Mouse (Mus musculus) MEL (cell line): ENCODE results near the gene Fto. TPM values are rescaled to one million over a fixed set of nuclear protein-coding genes. Genes with fewer than 3 reads are reported as not detected.

Experiments used
- DNase-seq: peaks from one replicate; pipeline ENCODE4 v3.0.0; 2011; ENCODE audit warnings: low read depth, low spot score
- H3K27ac ChIP-seq: 2 replicates; pipeline ENCODE4 v1.5.1; 2012; ENCODE audit warnings: low read depth, mild to moderate bottlenecking, control low read depth, low read length, moderate library complexity; ENCODE audit not compliant: control insufficient read depth
- H3K27me3 ChIP-seq, 2 experiments: fragments of 150-350 bp in 1 of 2; sonication (generic) in 1 of 2; 2 replicates each; pipeline ENCODE4 v1.6.1; 2012; ENCODE audit warnings: low read length in 2 of 2, mild to moderate bottlenecking in 2 of 2, improper control_type of control experiment in 1 of 2, moderate library complexity in 1 of 2; ENCODE audit not compliant: insufficient read depth in 2 of 2, control insufficient read depth in 1 of 2
- H3K36me3 ChIP-seq, 2 experiments: 2 replicates each; pipeline ENCODE4 v1.6.1; 2012 to 2014; ENCODE audit warnings: low read length in 2 of 2, improper control_type of control experiment in 1 of 2, inconsistent platforms in 1 of 2, mild to moderate bottlenecking in 1 of 2; ENCODE audit not compliant: insufficient read depth in 2 of 2, control insufficient read depth in 1 of 2
- H3K4me1 ChIP-seq, 2 experiments: fragments of 150-350 bp in 1 of 2; sonication (generic) in 1 of 2; 2 replicates each; pipeline ENCODE4 v1.6.1; 2012; ENCODE audit warnings: low read length in 2 of 2, improper control_type of control experiment in 1 of 2, mild to moderate bottlenecking in 1 of 2; ENCODE audit not compliant: insufficient read depth in 2 of 2, control insufficient read depth in 1 of 2
- H3K4me3 ChIP-seq, 2 experiments: fragments of 150-350 bp in 1 of 2; sonication (generic) in 1 of 2; 2 replicates each; pipeline ENCODE4 v1.5.1; 2012; ENCODE audit warnings: low read depth in 2 of 2, low read length in 2 of 2, mild to moderate bottlenecking in 2 of 2, moderate library complexity in 2 of 2, control low read depth in 1 of 2, improper control_type of control experiment in 1 of 2; ENCODE audit not compliant: control insufficient read depth in 1 of 2, insufficient read depth in 1 of 2
- H3K79me2 ChIP-seq: 2 replicates; pipeline ENCODE4 v1.6.1; 2012; ENCODE audit warnings: mild to moderate bottlenecking, low read length, moderate library complexity; ENCODE audit not compliant: control insufficient read depth, poor library complexity, insufficient read depth
- H3K9ac ChIP-seq: 2 replicates; pipeline ENCODE4 v1.6.1; 2012; ENCODE audit warnings: low read depth, mild to moderate bottlenecking, control low read depth, low read length, moderate library complexity; ENCODE audit not compliant: control insufficient read depth, poor library complexity, severe bottlenecking
- H3K9me3 ChIP-seq: fragments of 150-350 bp; sonication (generic); replicated peaks from 2 replicates; pipeline ENCODE4 v1.6.1; 2012; ENCODE audit warnings: mild to moderate bottlenecking, low read length, improper control_type of control experiment, moderate library complexity; ENCODE audit not compliant: insufficient read depth
- CHD1 ChIP-seq: IDR thresholded peaks from 2 replicates; pipeline ENCODE4 v1.6.1; 2012; ENCODE audit warnings: low read depth, mild to moderate bottlenecking, inconsistent platforms, low read length, improper control_type of control experiment
- CTCF ChIP-seq, 3 experiments: IDR thresholded peaks in 2 of 3; conservative IDR thresholded peaks in 1 of 3; 2 replicates each; pipeline ENCODE4 v1.5.1; 2011 to 2012; ENCODE audit warnings: low read length in 3 of 3, low read depth in 2 of 3, mild to moderate bottlenecking in 2 of 3, improper control_type of control experiment in 1 of 3, inconsistent platforms in 1 of 3, mixed read lengths in 1 of 3, moderate library complexity in 1 of 3; ENCODE audit not compliant: control insufficient read depth in 1 of 3, insufficient read depth in 1 of 3, poor library complexity in 1 of 3, severe bottlenecking in 1 of 3
- ELF1 ChIP-seq: IDR thresholded peaks from 2 replicates; pipeline ENCODE4 v1.6.1; 2014; ENCODE audit warnings: low read depth, mild to moderate bottlenecking, inconsistent platforms, low read length, improper control_type of control experiment, moderate library complexity
- EP300 ChIP-seq, 2 experiments: IDR thresholded peaks; 2 replicates each; pipeline ENCODE4 v1.6.1; 2011; ENCODE audit warnings: improper control_type of control experiment in 2 of 2, low read length in 2 of 2, low read depth in 1 of 2, mild to moderate bottlenecking in 1 of 2
- ETS1 ChIP-seq: IDR thresholded peaks from 2 replicates; pipeline ENCODE4 v1.6.1; 2012; ENCODE audit warnings: low read depth, mild to moderate bottlenecking, inconsistent platforms, low read length, improper control_type of control experiment, moderate library complexity
- GATA1 ChIP-seq: IDR thresholded peaks from 2 replicates; pipeline ENCODE4 v1.6.1; 2011; ENCODE audit warnings: low read depth, low read length, improper control_type of control experiment
- HCFC1 ChIP-seq: IDR thresholded peaks from 2 replicates; pipeline ENCODE4 v1.6.1; 2012; ENCODE audit warnings: low read depth, mild to moderate bottlenecking, inconsistent platforms, low read length, improper control_type of control experiment, moderate library complexity
- JUND ChIP-seq: IDR thresholded peaks from 2 replicates; pipeline ENCODE4 v1.6.1; 2011; ENCODE audit warnings: low read depth, mild to moderate bottlenecking, improper control_type of control experiment, low read length
- MAX ChIP-seq: IDR thresholded peaks from 2 replicates; pipeline ENCODE4 v1.6.1; 2011; ENCODE audit warnings: low read length, improper control_type of control experiment
- MAZ ChIP-seq: IDR thresholded peaks from 2 replicates; pipeline ENCODE4 v1.6.1; 2012; ENCODE audit warnings: low read depth, mild to moderate bottlenecking, inconsistent platforms, low read length, improper control_type of control experiment
- MEF2A ChIP-seq: IDR thresholded peaks from 2 replicates; pipeline ENCODE4 v1.6.1; 2014; ENCODE audit warnings: low read depth, mild to moderate bottlenecking, inconsistent platforms, low read length, improper control_type of control experiment; ENCODE audit not compliant: poor library complexity, insufficient replicate concordance, severe bottlenecking; ENCODE audit errors: extremely low read depth
- MYC ChIP-seq: IDR thresholded peaks from 2 replicates; pipeline ENCODE4 v1.6.1; 2011; ENCODE audit warnings: low read depth, mild to moderate bottlenecking, low read length, improper control_type of control experiment, moderate library complexity
- NELFE ChIP-seq: IDR thresholded peaks from 2 replicates; pipeline ENCODE4 v1.6.1; 2011; ENCODE audit warnings: low read depth, low read length, improper control_type of control experiment
- POLR2A ChIP-seq, 2 experiments: IDR thresholded peaks; 2 replicates each; pipeline ENCODE4 v1.6.1; 2011 to 2012; ENCODE audit warnings: low read length in 2 of 2, mild to moderate bottlenecking in 2 of 2, control low read depth in 1 of 2, improper control_type of control experiment in 1 of 2, low read depth in 1 of 2, moderate library complexity in 1 of 2; ENCODE audit not compliant: control insufficient read depth in 1 of 2, insufficient read depth in 1 of 2, poor library complexity in 1 of 2
- POLR2AphosphoS2 ChIP-seq: IDR thresholded peaks from 2 replicates; pipeline ENCODE4 v1.6.1; 2011; ENCODE audit warnings: low read length, improper control_type of control experiment
- RCOR1 ChIP-seq: IDR thresholded peaks from 2 replicates; pipeline ENCODE4 v1.6.1; 2012; ENCODE audit warnings: low read depth, mild to moderate bottlenecking, inconsistent platforms, low read length, improper control_type of control experiment
- SIN3A ChIP-seq: IDR thresholded peaks from 2 replicates; pipeline ENCODE4 v1.6.1; 2012; ENCODE audit warnings: low read length, improper control_type of control experiment, inconsistent platforms
- SMC3 ChIP-seq: IDR thresholded peaks from 2 replicates; pipeline ENCODE4 v1.6.1; 2011; ENCODE audit warnings: low read depth, low read length, improper control_type of control experiment
- TBP ChIP-seq: IDR thresholded peaks from 2 replicates; pipeline ENCODE4 v1.8.0; 2011; ENCODE audit warnings: low read depth, low read length, improper control_type of control experiment
- TCF12 ChIP-seq: IDR thresholded peaks from 2 replicates; pipeline ENCODE4 v1.6.1; 2014; ENCODE audit warnings: low read depth, mild to moderate bottlenecking, inconsistent platforms, low read length, improper control_type of control experiment, moderate library complexity
- USF2 ChIP-seq, 2 experiments: IDR thresholded peaks; 2 replicates each; pipeline ENCODE4 v1.6.1; 2011 to 2012; ENCODE audit warnings: improper control_type of control experiment in 2 of 2, low read length in 2 of 2, borderline replicate concordance in 1 of 2, inconsistent platforms in 1 of 2, low read depth in 1 of 2, mild to moderate bottlenecking in 1 of 2; ENCODE audit not compliant: insufficient read depth in 1 of 2
- ZKSCAN1 ChIP-seq: IDR thresholded peaks from 2 replicates; pipeline ENCODE4 v1.6.1; 2012; ENCODE audit warnings: low read depth, mild to moderate bottlenecking, inconsistent platforms, low read length, improper control_type of control experiment, moderate library complexity
- ZMIZ1 ChIP-seq: IDR thresholded peaks from 2 replicates; pipeline ENCODE4 v1.6.1; 2012; ENCODE audit warnings: low read depth, mild to moderate bottlenecking, inconsistent platforms, low read length, improper control_type of control experiment, moderate library complexity
- ZNF384 ChIP-seq: IDR thresholded peaks from 2 replicates; pipeline ENCODE4 v1.6.1; 2012; ENCODE audit warnings: low read depth, mild to moderate bottlenecking, inconsistent platforms, low read length, improper control_type of control experiment
- polyA plus RNA-seq, 2 experiments: library from polyadenylated mRNA; stranded (reverse) in 1 of 2; unstranded in 1 of 2; fragments of >175 nt in 1 of 2; fragments of >200 nt in 1 of 2; gene quantifications; 2 replicates each; pipeline versions ENCODE4 v1.2.1 to v1.2.4; 2012; ENCODE audit warnings: low replicate concordance in 2 of 2, low read depth in 1 of 2; ENCODE audit not compliant: insufficient read length in 2 of 2, insufficient read depth in 1 of 2, missing spikeins in 1 of 2
- total RNA-seq: library from RNA; depleted of rRNA; stranded (reverse); fragments of 300-350 nt; gene quantifications from 2 replicates; pipeline ENCODE4 v1.2.3, GENCODE M21; 2012

Gene Fto
- total and polyA plus RNA-seq, 3 experiments, result 13.5 to 41.1 TPM; not detected in 1

GRCm38 (mm10) chr8:91353062-91353461 lies 39.7 kb downstream of the Fto start:
- Histone ChIP-seq H3K4me1 (peaks cover 3 to 19% of the 10 kb centered on the region in 2 experiments), H3K27me3 (no peaks in the 10 kb centered on the region), H3K9ac (no peak overlapping the region), H3K36me3 (peaks cover 0 to 9% of the 10 kb centered on the region in 2 experiments; a peak in 3 of 4 replicates), H3K79me2 (peaks cover 5% of the 10 kb centered on the region; the same call in 1 of the 2 replicates), H3K4me3 (no peak overlapping the region), H3K9me3 (no peaks in the 10 kb centered on the region), H3K27ac (no peak overlapping the region)
- TF ChIP-seq EP300 (IDR thresholded peaks at IDR 0.05; ENCODE audit: low read depth in 1 of 2, low read length in 2 of 2) (no peak), POLR2AphosphoS2 (no peak), JUND (no peak), USF2 (IDR thresholded peaks at IDR 0.05; ENCODE audit: borderline replicate concordance in 1 of 2, insufficient read depth in 1 of 2, low read depth in 1 of 2, low read length in 2 of 2) (no peak)
- peak; percentile 46 for DNase-seq

- Histone ChIP-seq H3K79me2 (peaks cover 5% of the 10 kb centered on the region; the same call in 1 of the 2 replicates), H3K36me3 (peaks cover 0 to 9% of the 10 kb centered on the region in 2 experiments; a peak in 3 of 4 replicates), H3K9ac (no peak overlapping the region), H3K27ac (no peak overlapping the region), H3K27me3 (no peaks in the 10 kb centered on the region), H3K4me3 (no peak overlapping the region), H3K4me1 (peaks cover 3 to 20% of the 10 kb centered on the region in 2 experiments), H3K9me3 (no peaks in the 10 kb centered on the region)
- DNase-seq, result no peak
- peak; percentile 33 for TF ChIP-seq SMC3
- no peak for TF ChIP-seq HCFC1
- no peak for TF ChIP-seq MYC
- TF ChIP-seq POLR2AphosphoS2, result no peak
- TF ChIP-seq CTCF (IDR thresholded peaks at IDR 0.05 in 2 of 3, conservative IDR thresholded peaks at IDR 0.05 in 1 of 3; ENCODE audit: control insufficient read depth in 1 of 3, insufficient read depth in 1 of 3, low read depth in 2 of 3, low read length in 3 of 3, poor library complexity in 1 of 3, severe bottlenecking in 1 of 3), result peak; percentile 24 to 47 (median 41); a peak in 4 of 6 replicates
- no peak for TF ChIP-seq MEF2A
- TF ChIP-seq, all 39 proteins: peak for 2
Measured at GRCm38 (mm10) chr8:91353907-91354306, 40.6 kb downstream of the Fto start.

DNA sequence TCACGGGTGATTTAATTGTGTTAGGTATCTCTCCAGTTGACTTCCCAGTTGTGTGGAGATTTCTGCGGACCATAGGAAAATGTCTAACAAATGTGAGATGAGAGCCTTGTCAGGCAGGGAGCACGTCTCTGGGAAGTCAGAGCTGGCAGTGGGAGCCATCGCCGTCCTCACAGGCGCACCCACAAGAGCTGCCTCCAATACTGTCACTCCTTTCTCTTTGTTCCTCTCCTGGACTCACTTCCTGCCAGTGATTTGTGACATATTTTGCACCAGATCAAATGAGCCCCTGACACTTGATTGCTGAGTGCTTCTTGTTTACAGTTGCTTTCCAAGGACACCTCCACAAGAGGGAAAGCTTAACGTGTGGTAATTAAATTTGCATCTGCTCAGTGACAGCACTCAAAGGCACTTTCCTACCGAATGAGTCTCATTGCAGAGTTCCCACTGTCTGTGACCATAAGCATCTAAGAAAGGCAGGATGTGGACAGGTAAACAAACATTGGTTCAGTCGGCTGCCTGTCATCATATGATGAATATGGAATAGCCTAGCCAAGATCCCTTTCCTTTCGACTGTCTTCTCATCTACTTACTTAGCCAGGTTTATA lies 42.1 kb downstream of the Fto start:
- Histone ChIP-seq H3K9me3 (no peaks in the 10 kb centered on the region), H3K27ac (no peak overlapping the region), H3K79me2 (peaks cover 5% of the 10 kb centered on the region; the same call in 1 of the 2 replicates), H3K27me3 (no peaks in the 10 kb centered on the region), H3K4me1 (peaks cover 9 to 26% of the 10 kb centered on the region in 2 experiments), H3K36me3 (peaks cover 0 to 17% of the 10 kb centered on the region in 2 experiments; a peak in 2 of 4 replicates), H3K4me3 (no peak overlapping the region), H3K9ac (no peak overlapping the region)
- no peak for DNase-seq
- no peak for TF ChIP-seq MYC
- TF ChIP-seq ZNF384, result no peak
- no peak for TF ChIP-seq TBP
- no peak for TF ChIP-seq RCOR1
- no peak for TF ChIP-seq ELF1
- TF ChIP-seq GATA1, result no peak
- no peak for TF ChIP-seq POLR2AphosphoS2
- no peak for TF ChIP-seq MAX
- no peak for TF ChIP-seq ZMIZ1
- no peak for TF ChIP-seq SIN3A
- no peak for TF ChIP-seq ETS1
- no peak for TF ChIP-seq MEF2A
- no peak for TF ChIP-seq CHD1
- TF ChIP-seq NELFE, result no peak
- no peak for TF ChIP-seq CTCF (IDR thresholded peaks at IDR 0.05 in 2 of 3, conservative IDR thresholded peaks at IDR 0.05 in 1 of 3; ENCODE audit: control insufficient read depth in 1 of 3, insufficient read depth in 1 of 3, low read depth in 2 of 3, low read length in 3 of 3, poor library complexity in 1 of 3, severe bottlenecking in 1 of 3)
- TF ChIP-seq MAZ, result no peak
- no peak for TF ChIP-seq ZKSCAN1
- TF ChIP-seq TCF12, result no peak
- TF ChIP-seq SMC3, result no peak
- no peak for TF ChIP-seq POLR2A (IDR thresholded peaks at IDR 0.05; ENCODE audit: control insufficient read depth in 1 of 2, insufficient read depth in 1 of 2, low read depth in 1 of 2, low read length in 2 of 2, poor library complexity in 1 of 2)
